Mouse (Mus musculus) G1E (cell line): ENCODE data around the gene Psg17.

Experiments used
- CTCF ChIP-seq: IDR thresholded peaks from 2 replicates; pipeline ENCODE4 v1.5.1; 2012; ENCODE audit warnings: low read depth, low read length, inconsistent platforms, mixed read lengths
- GATA1 ChIP-seq: IDR thresholded peaks from 2 replicates; pipeline ENCODE4 v1.6.1; 2012; ENCODE audit warnings: borderline replicate concordance, low read length, inconsistent platforms, mixed read lengths
- GATA2 ChIP-seq: IDR thresholded peaks from 2 replicates; pipeline ENCODE4 v1.6.1; 2012; ENCODE audit warnings: low read depth, low read length, inconsistent platforms, borderline replicate concordance
- TAL1 ChIP-seq: conservative IDR thresholded peaks from 2 replicates; pipeline ENCODE4 v1.6.1; 2012; ENCODE audit warnings: low read depth, low read length, inconsistent platforms, mixed read lengths

GRCm38 (mm10) chr7:18868491-18868890 is 47.1 kb upstream of the Psg17 start:
- TF ChIP-seq CTCF (no peak), GATA2 (no peak), GATA1 (no peak), TAL1 (no peak)
